Mouse (Mus musculus) neutrophil, adult 5-6 weeks (primary cell): Measurements from ENCODE around the gene Mfsd2a. TPM values are rescaled to one million over a fixed set of nuclear protein-coding genes. Genes with fewer than 3 reads are reported as not detected.
"Not testable (repeated sequence)": the region's sequence is repeated elsewhere in the genome, so short reads cannot be mapped to it uniquely, and the experiment has no call there.

Experiments used
- ATAC-seq: fragments of 151-379, 151-347 bp; 2 replicates; pipeline ENCODE4 v1.8.0; 2017; ENCODE audit warnings: mild to moderate bottlenecking, moderate TSS enrichment; ENCODE audit not compliant: insufficient number of reproducible peaks, poor library complexity, low FRiP score, severe bottlenecking; ENCODE audit errors: extremely low read depth
- total RNA-seq: library from RNA; stranded (forward); fragments of 200-1000 nt; gene quantifications from 2 replicates; pipeline ENCODE4 v1.2.3, GENCODE M21; 2017

Mfsd2a gene
- 0.58 and 0.86 TPM in 2 replicates for total RNA-seq

- ATAC-seq = peak; percentile 24; the same call in 1 of the 2 replicates
These were observed at the start of gene Mfsd2a for GRCm38 (mm10) chr4:122961100-122961567. Gene Mfsd2a (minus strand): TSS chr4:122961188.

GRCm38 (mm10) chr4:123005054-123005966, 44.3 kb upstream of the Mfsd2a start:
- no peak for ATAC-seq

GRCm38 (mm10) chr4:123000617-123001342, 39.8 kb upstream of the Mfsd2a start:
- ATAC-seq = no peak

- no peak for ATAC-seq
These were observed 39.1 kb upstream of the Mfsd2a start for GRCm38 (mm10) chr4:123000130-123000529.

GRCm38 (mm10) chr4:122999263-122999691, 38.3 kb upstream of the Mfsd2a start:
- ATAC-seq = no peak

GRCm38 (mm10) chr4:122998537-122999262, 37.7 kb upstream of the Mfsd2a start:
- ATAC-seq = no peak

GRCm38 (mm10) chr4:122996618-122997381, 35.8 kb upstream of the Mfsd2a start:
- peak; percentile 57; the same call in 1 of the 2 replicates for ATAC-seq

- ATAC-seq = no peak
These were observed 35.2 kb upstream of the Mfsd2a start for GRCm38 (mm10) chr4:122996221-122996617.

- ATAC-seq = peak; percentile 80
These were observed 34.6 kb upstream of the Mfsd2a start, which contains the start of gene Mycl for GRCm38 (mm10) chr4:122995404-122996220. Gene Mycl (plus strand): TSS chr4:122995652.

GRCm38 (mm10) chr4:122992276-122992675, 31.3 kb upstream of the Mfsd2a start:
- no peak for ATAC-seq

- ATAC-seq = no peak
These were observed 30.2 kb upstream of the Mfsd2a start for GRCm38 (mm10) chr4:122991177-122991576.

- not testable (repeated sequence) for ATAC-seq
These were observed 27.0 kb upstream of the Mfsd2a start for GRCm38 (mm10) chr4:122988004-122988403.

- ATAC-seq = no peak
These were observed 26.4 kb upstream of the Mfsd2a start for GRCm38 (mm10) chr4:122987421-122987820.

GRCm38 (mm10) chr4:122985110-122985509, 24.1 kb upstream of the Mfsd2a start:
- ATAC-seq = peak; percentile 96

- 0 out of 2 replicates have a peak, but pooled peaks have one; percentile 9 for ATAC-seq
These were observed 22.7 kb upstream of the Mfsd2a start for GRCm38 (mm10) chr4:122983486-122984261.

- ATAC-seq = no peak
These were observed 21.5 kb upstream of the Mfsd2a start for GRCm38 (mm10) chr4:122982537-122982936.

GRCm38 (mm10) chr4:122981930-122982329, 20.9 kb upstream of the Mfsd2a start:
- ATAC-seq = no peak
